Mouse (Mus musculus) small intestine, adult 2 months (tissue): Measurements from ENCODE around the gene Sowaha.

Experiments used
- CTCF ChIP-seq: fragments of 200-500 bp; IDR thresholded peaks from 2 replicates; pipeline ENCODE4 v1.5.1; 2012; ENCODE audit warnings: low read depth, mild to moderate bottlenecking, control low read depth, inconsistent platforms, low read length, moderate library complexity, mixed read lengths; ENCODE audit not compliant: insufficient replicate concordance, insufficient read length; ENCODE audit errors: extremely low read depth
- POLR2A ChIP-seq: fragments of 200-500 bp; IDR thresholded peaks from 2 replicates; pipeline ENCODE4 v1.6.1; 2012; ENCODE audit warnings: low read depth, mild to moderate bottlenecking, control low read depth, inconsistent platforms, low read length, moderate library complexity

DNA sequence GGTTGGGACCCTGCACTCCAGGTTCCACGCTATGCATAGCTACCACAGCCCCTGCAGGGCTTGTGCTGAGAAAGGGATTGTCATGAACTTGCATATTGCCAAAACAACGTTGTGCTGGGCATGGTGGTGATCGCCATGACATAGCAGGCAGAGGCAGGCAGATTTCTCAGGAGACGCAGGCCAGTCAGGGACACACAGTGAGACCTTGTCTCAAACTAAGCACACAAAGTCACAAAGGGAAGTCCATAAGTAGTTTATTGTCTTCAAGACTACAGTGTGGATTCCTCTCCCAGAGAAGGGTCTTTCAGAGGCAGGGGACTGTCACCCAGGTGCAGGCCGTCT is 51.4 kb downstream of the Sowaha start:
- 0 out of 2 replicates have a peak, but pooled peaks have one; percentile 5 for TF ChIP-seq CTCF
- no peak for TF ChIP-seq POLR2A
